Mouse (Mus musculus) WW6 (cell line): ENCODE results near the gene Oas2.

Experiments
- DNase-seq: peaks from one replicate; pipeline ENCODE4 v3.0.0-alpha.2; 2013; ENCODE audit warnings: low read depth, low spot score

The Oas2 gene

GRCm38 (mm10) chr5:120732740-120733139, 16.9 kb downstream of the Oas2 start:
- no peak for DNase-seq

- DNase-seq = no peak
These were observed 20.3 kb downstream of the Oas2 start for GRCm38 (mm10) chr5:120729319-120729718.

- DNase-seq = no peak
These were observed 23.7 kb downstream of the Oas2 start for GRCm38 (mm10) chr5:120725811-120726455.

GRCm38 (mm10) chr5:120721005-120721404, 28.6 kb downstream of the Oas2 start:
- DNase-seq = no peak

- DNase-seq = no peak
These were observed 30.9 kb downstream of the Oas2 start for GRCm38 (mm10) chr5:120718600-120719378.

- no peak for DNase-seq
These were observed 32.5 kb downstream of the Oas2 start for GRCm38 (mm10) chr5:120717136-120717535.

- no peak for DNase-seq
These were observed 35.3 kb downstream of the Oas2 start for GRCm38 (mm10) chr5:120714314-120714713.

GRCm38 (mm10) chr5:120712721-120713120, 36.9 kb downstream of the Oas2 start:
- no peak for DNase-seq

- DNase-seq = no peak
These were observed 37.8 kb downstream of the Oas2 start, which contains the start of gene Dtx1 for GRCm38 (mm10) chr5:120711827-120712226. TSS of gene Dtx1 (minus strand) at chr5:120711927.

GRCm38 (mm10) chr5:120711416-120711815, 38.2 kb downstream of the Oas2 start:
- no peak for DNase-seq

- DNase-seq = no peak
These were observed 38.8 kb downstream of the Oas2 start for GRCm38 (mm10) chr5:120710826-120711248.

GRCm38 (mm10) chr5:120710161-120710825, 39.4 kb downstream of the Oas2 start:
- DNase-seq = no peak

- no peak for DNase-seq
These were observed 42.7 kb downstream of the Oas2 start for GRCm38 (mm10) chr5:120706976-120707375.

GRCm38 (mm10) chr5:120706541-120706940, 43.1 kb downstream of the Oas2 start:
- no peak for DNase-seq

- no peak for DNase-seq
These were observed 45.2 kb downstream of the Oas2 start for GRCm38 (mm10) chr5:120704421-120704820.

GRCm38 (mm10) chr5:120703660-120704059, 46.0 kb downstream of the Oas2 start:
- no peak for DNase-seq

GRCm38 (mm10) chr5:120702969-120703368, 46.7 kb downstream of the Oas2 start:
- no peak for DNase-seq

GRCm38 (mm10) chr5:120702421-120702820, 47.2 kb downstream of the Oas2 start:
- no peak for DNase-seq

- DNase-seq = no peak
These were observed 48.5 kb downstream of the Oas2 start for GRCm38 (mm10) chr5:120700996-120701790.

- no peak for DNase-seq
These were observed 50.8 kb downstream of the Oas2 start for GRCm38 (mm10) chr5:120698801-120699391.

GRCm38 (mm10) chr5:120698181-120698580, 51.5 kb downstream of the Oas2 start:
- no peak for DNase-seq
